Mouse (Mus musculus): ENCODE data around the gene Arhgef3. TPM values are rescaled to one million over a fixed set of nuclear protein-coding genes. Genes with fewer than 3 reads are reported as not detected.
A peak's percentile ranks its signal among the peaks of the same experiment; 100 is the strongest.

Arhgef3 gene
- polyA plus RNA-seq, 1 experiment from 2014 or later = 37.3 TPM

GRCm38 (mm10) chr14:27345051-27345885 is 230.6 kb downstream of the Arhgef3 start:
- Histone ChIP-seq H3K4me2 (replicated peaks; ENCODE audit: low read depth, low read length) (no peak overlapping the region), H3K9me3 (ENCODE audit: low read length) (no peaks in the 10 kb centered on the region), H3K36me3 (ENCODE audit: insufficient read depth, low read length) (no peaks in the 10 kb centered on the region), H3K4me1 (ENCODE audit: insufficient read depth, low read depth, low read length) (peaks cover 8% of the 10 kb centered on the region), H3K27me3 (replicated peaks; ENCODE audit: insufficient read depth, low read length) (no peaks in the 10 kb centered on the region), H3K9ac (replicated peaks; ENCODE audit: low read depth) (no peak overlapping the region), H3K27ac (ENCODE audit: low read length) (no peak overlapping the region), H3K4me3 (ENCODE audit: low read depth, low read length) (no peak overlapping the region)
- DNase-seq (ENCODE audit: low spot score) (no peak), ATAC-seq (no peak)
- 76% methylated on average over 7 of the region's 7 CpGs for WGBS
- TF ChIP-seq EP300 (IDR thresholded peaks at IDR 0.05) = no peak
- no peak for TF ChIP-seq CTCF (IDR thresholded peaks at IDR 0.05)

- no peaks in the 10 kb centered on the region for H3K27me3 ChIP-seq (replicated peaks; ENCODE audit: insufficient read depth, low read length)
- no peak overlapping the region for H3K4me2 ChIP-seq (replicated peaks; ENCODE audit: low read depth, low read length)
- H3K27ac ChIP-seq (ENCODE audit: low read length) = no peak overlapping the region; the same call in 1 of the 2 replicates
- peak; percentile 49 for DNase-seq (ENCODE audit: low spot score)
- no peaks in the 10 kb centered on the region for H3K9me3 ChIP-seq (ENCODE audit: low read length)
- TF ChIP-seq EP300 (IDR thresholded peaks at IDR 0.05) (peak; percentile 67), CTCF (IDR thresholded peaks at IDR 0.05) (peak; percentile 10; the same call in 1 of the 2 replicates)
- no peak overlapping the region for H3K9ac ChIP-seq (replicated peaks; ENCODE audit: low read depth)
- ATAC-seq = peak; percentile 48
- no peaks in the 10 kb centered on the region for H3K36me3 ChIP-seq (ENCODE audit: insufficient read depth, low read length)
- WGBS = 58% methylated on average over 3 of the region's 3 CpGs
- no peak overlapping the region for H3K4me3 ChIP-seq (ENCODE audit: low read depth, low read length)
- peaks cover 27% of the 10 kb centered on the region for H3K4me1 ChIP-seq (ENCODE audit: insufficient read depth, low read depth, low read length)
These were observed 232.5 kb downstream of the Arhgef3 start for GRCm38 (mm10) chr14:27347224-27347623.

GRCm38 (mm10) chr14:27347666-27348065 is 233.0 kb downstream of the Arhgef3 start:
- TF ChIP-seq CTCF (IDR thresholded peaks at IDR 0.05) (no peak), EP300 (IDR thresholded peaks at IDR 0.05) (no peak)
- H3K27me3 ChIP-seq (replicated peaks; ENCODE audit: insufficient read depth, low read length) = no peaks in the 10 kb centered on the region
- no peaks in the 10 kb centered on the region for H3K9me3 ChIP-seq (ENCODE audit: low read length)
- DNase-seq (ENCODE audit: low spot score) (no peak), ATAC-seq (no peak)
- peak overlapping the region; percentile 66 for H3K27ac ChIP-seq (ENCODE audit: low read length)
- no peaks in the 10 kb centered on the region for H3K36me3 ChIP-seq (ENCODE audit: insufficient read depth, low read length)
- no peak overlapping the region for H3K4me2 ChIP-seq (replicated peaks; ENCODE audit: low read depth, low read length)
- H3K9ac ChIP-seq (replicated peaks; ENCODE audit: low read depth) = no peak overlapping the region
- peaks cover 30% of the 10 kb centered on the region for H3K4me1 ChIP-seq (ENCODE audit: insufficient read depth, low read depth, low read length)
- H3K4me3 ChIP-seq (ENCODE audit: low read depth, low read length) = no peak overlapping the region
- 70% methylated on average over 5 of the region's 5 CpGs for WGBS

- H3K4me3 ChIP-seq (ENCODE audit: low read depth, low read length) = no peak overlapping the region
- DNase-seq (ENCODE audit: low spot score) (no peak), ATAC-seq (no peak)
- no peaks in the 10 kb centered on the region for H3K36me3 ChIP-seq (ENCODE audit: insufficient read depth, low read length)
- H3K9ac ChIP-seq (replicated peaks; ENCODE audit: low read depth) = no peak overlapping the region
- no peak overlapping the region for H3K4me2 ChIP-seq (replicated peaks; ENCODE audit: low read depth, low read length)
- H3K27ac ChIP-seq (ENCODE audit: low read length) = peak overlapping the region; percentile 66
- H3K4me1 ChIP-seq (ENCODE audit: insufficient read depth, low read depth, low read length) = peaks cover 33% of the 10 kb centered on the region
- TF ChIP-seq CTCF (IDR thresholded peaks at IDR 0.05) (no peak), EP300 (IDR thresholded peaks at IDR 0.05) (no peak)
- no peaks in the 10 kb centered on the region for H3K9me3 ChIP-seq (ENCODE audit: low read length)
- no peaks in the 10 kb centered on the region for H3K27me3 ChIP-seq (replicated peaks; ENCODE audit: insufficient read depth, low read length)
- WGBS = 71% methylated on average over 2 of the region's 2 CpGs
These were observed 233.4 kb downstream of the Arhgef3 start for GRCm38 (mm10) chr14:27348088-27348487.

- no peak overlapping the region for H3K9ac ChIP-seq (replicated peaks; ENCODE audit: low read depth)
- no peak for TF ChIP-seq CTCF (IDR thresholded peaks at IDR 0.05)
- no peak for TF ChIP-seq EP300 (IDR thresholded peaks at IDR 0.05)
- DNase-seq (ENCODE audit: low spot score) (no peak), ATAC-seq (no peak)
- 0 out of 2 replicates have a peak overlapping the region, but pooled peaks have one; percentile 38 for H3K27ac ChIP-seq (ENCODE audit: low read length)
- H3K4me2 ChIP-seq (replicated peaks; ENCODE audit: low read depth, low read length) = no peak overlapping the region
- H3K27me3 ChIP-seq (replicated peaks; ENCODE audit: insufficient read depth, low read length) = no peaks in the 10 kb centered on the region
- H3K36me3 ChIP-seq (ENCODE audit: insufficient read depth, low read length) = no peaks in the 10 kb centered on the region
- WGBS = 97% methylated on average over 4 of the region's 4 CpGs
- H3K4me3 ChIP-seq (ENCODE audit: low read depth, low read length) = no peak overlapping the region
- H3K4me1 ChIP-seq (ENCODE audit: insufficient read depth, low read depth, low read length) = peaks cover 35% of the 10 kb centered on the region
- H3K9me3 ChIP-seq (ENCODE audit: low read length) = no peaks in the 10 kb centered on the region
These were observed 234.0 kb downstream of the Arhgef3 start for GRCm38 (mm10) chr14:27348656-27349055.

- H3K27ac ChIP-seq (ENCODE audit: low read length) = peak overlapping the region; percentile 90; the same call in 1 of the 2 replicates
- DNase-seq (ENCODE audit: low spot score) (peak; percentile 60), ATAC-seq (peak; percentile 61)
- peaks cover 40% of the 10 kb centered on the region for H3K4me1 ChIP-seq (ENCODE audit: insufficient read depth, low read depth, low read length)
- 28% methylated on average over 3 of the region's 3 CpGs for WGBS
- no peak overlapping the region for H3K9ac ChIP-seq (replicated peaks; ENCODE audit: low read depth)
- H3K27me3 ChIP-seq (replicated peaks; ENCODE audit: insufficient read depth, low read length) = no peaks in the 10 kb centered on the region
- TF ChIP-seq EP300 (IDR thresholded peaks at IDR 0.05) (peak; percentile 78), CTCF (IDR thresholded peaks at IDR 0.05) (no peak)
- H3K9me3 ChIP-seq (ENCODE audit: low read length) = no peaks in the 10 kb centered on the region
- H3K36me3 ChIP-seq (ENCODE audit: insufficient read depth, low read length) = no peaks in the 10 kb centered on the region
- H3K4me2 ChIP-seq (replicated peaks; ENCODE audit: low read depth, low read length) = no peak overlapping the region
- no peak overlapping the region for H3K4me3 ChIP-seq (ENCODE audit: low read depth, low read length)
These were observed 234.4 kb downstream of the Arhgef3 start for GRCm38 (mm10) chr14:27349120-27349519.

Measured in lung, postnatal 0 days (tissue).